Mouse (Mus musculus) hindbrain, postnatal 0 days (tissue): ENCODE data around the gene Kcnj14. TPM values are rescaled to one million over a fixed set of nuclear protein-coding genes. Genes with fewer than 3 reads are reported as not detected.
A peak's percentile ranks its signal among the peaks of the same experiment; 100 is the strongest.

Source experiments
- ATAC-seq: fragments of 200-750 bp; cut with Nextera tagmentation; 2 replicates; pipeline ENCODE4 v1.8.0; 2017; ENCODE audit warnings: mild to moderate bottlenecking, moderate TSS enrichment, moderate library complexity
- DNase-seq: peaks from one replicate; pipeline ENCODE4 v3.0.0-alpha.2; 2015; ENCODE audit warnings: low spot score
- H3K27ac ChIP-seq: fragments of 300-500 bp; sonication (generic); 2 replicates; pipeline ENCODE4 v1.5.1; 2014; ENCODE audit warnings: mild to moderate bottlenecking
- H3K27me3 ChIP-seq: fragments of 300-500 bp; sonication (generic); 2 replicates; pipeline ENCODE4 v1.6.1; 2014; ENCODE audit warnings: low read length, mixed read lengths; ENCODE audit not compliant: insufficient read depth
- H3K36me3 ChIP-seq: fragments of 300-500 bp; sonication (generic); 2 replicates; pipeline ENCODE4 v1.6.1; 2014; ENCODE audit warnings: low read length, mixed read lengths; ENCODE audit not compliant: insufficient read depth
- H3K4me1 ChIP-seq: fragments of 300-500 bp; sonication (generic); 2 replicates; pipeline ENCODE4 v1.6.1; 2014; ENCODE audit warnings: antibody characterized with exemption, low read length, mixed read lengths; ENCODE audit not compliant: insufficient read depth
- H3K4me2 ChIP-seq: fragments of 300-500 bp; sonication (generic); 2 replicates; pipeline ENCODE4 v1.6.1; 2014; ENCODE audit warnings: low read depth, mild to moderate bottlenecking, low read length, moderate library complexity, mixed read lengths
- H3K4me3 ChIP-seq: fragments of 300-500 bp; sonication (generic); 2 replicates; pipeline ENCODE4 v1.5.1; 2014; ENCODE audit warnings: low read length
- H3K9ac ChIP-seq: fragments of 300-500 bp; sonication (generic); replicated peaks from 2 replicates; pipeline ENCODE4 v1.6.1; 2014; ENCODE audit warnings: mild to moderate bottlenecking, low read length, moderate library complexity, mixed read lengths
- H3K9me3 ChIP-seq: fragments of 300-500 bp; sonication (generic); 2 replicates; pipeline ENCODE4 v1.6.1; 2016; ENCODE audit warnings: low read length, mixed read lengths
- CTCF ChIP-seq: IDR thresholded peaks from 2 replicates; pipeline ENCODE4 v1.5.1; 2016; ENCODE audit warnings: antibody characterized with exemption, control low read depth, low read depth
- WGBS: fragments of 180-500 bp; shearing (Covaris S2); extraction: QIAGEN DNeasy Blood & Tissue Kit; methylation state at CpG from one replicate; pipeline ENCODE4 v1.1.7; 2014; 5-methylcytosine and 5-hydroxymethylcytosine counted together
- polyA plus RNA-seq: library from polyadenylated mRNA; unstranded; fragments of >200 nt; fragmentation: Nextera tagmentation; extraction: Ambion mirVana; gene quantifications from 2 replicates; pipeline ENCODE4 v1.2.1, GENCODE M21; 2015
- total RNA-seq: library from RNA; depleted of rRNA; stranded (reverse); fragments of >200 nt; gene quantifications from 2 replicates; pipeline ENCODE4 v1.2.3, GENCODE M21; 2014

The Kcnj14 gene
- total and polyA plus RNA-seq, 2 experiments from 2014 or later: 0.89 to 1.4 TPM

GRCm38 (mm10) chr7:45832428-45832827, 7.8 kb upstream of the Kcnj14 start:
- WGBS: 16% methylated on average over 29 of the region's 30 CpGs
- H3K4me2 ChIP-seq: peak overlapping the region; percentile 36; the same call in 1 of the 2 replicates
- H3K4me1 ChIP-seq: 0 out of 2 replicates have a peak, but pooled peaks cover 4% of the 10 kb centered on the region
- H3K27ac ChIP-seq: no peak overlapping the region; the same call in 1 of the 2 replicates
- no peak for ATAC-seq
- peaks cover 12% of the 10 kb centered on the region for H3K36me3 ChIP-seq
- H3K9ac ChIP-seq: no peak overlapping the region
- DNase-seq: no peak
- no peaks in the 10 kb centered on the region for H3K9me3 ChIP-seq
- peak overlapping the region; percentile 20; the same call in 1 of the 2 replicates for H3K4me3 ChIP-seq
- peaks cover 21% of the 10 kb centered on the region for H3K27me3 ChIP-seq
- no peak for TF ChIP-seq CTCF

DNA sequence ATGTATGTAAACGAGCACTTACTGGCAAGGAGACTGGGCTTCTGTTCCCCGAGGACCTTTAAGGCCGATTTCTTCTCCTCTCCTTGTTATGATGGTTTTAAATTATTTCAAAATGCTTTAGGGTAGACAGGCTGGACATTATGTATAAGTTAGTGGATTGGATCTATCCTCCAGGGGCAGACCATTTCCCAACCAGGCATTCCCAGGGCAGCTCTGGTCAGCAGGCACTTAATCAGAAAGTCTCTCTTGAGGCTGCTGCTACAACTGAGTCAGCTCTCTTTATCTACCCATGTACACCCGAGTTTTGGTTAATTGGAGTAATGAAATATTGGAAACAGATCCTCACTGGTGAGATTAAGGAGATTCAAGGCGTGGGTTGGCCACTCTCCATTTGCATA, 6.5 kb upstream of the Kcnj14 start:
- H3K27ac ChIP-seq: peak overlapping the region; percentile 74
- H3K9ac ChIP-seq: peak overlapping the region; percentile 57
- DNase-seq (no peak), ATAC-seq (peak; percentile 10; the same call in 1 of the 2 replicates)
- H3K9me3 ChIP-seq: no peaks in the 10 kb centered on the region
- no peak for TF ChIP-seq CTCF
- 0 out of 2 replicates have a peak, but pooled peaks cover 4% of the 10 kb centered on the region for H3K4me1 ChIP-seq
- H3K4me2 ChIP-seq: peak overlapping the region; percentile 90
- peak overlapping the region; percentile 70 for H3K4me3 ChIP-seq
- WGBS: 21% methylated on average over 5 of the region's 5 CpGs
- H3K27me3 ChIP-seq: peaks cover 21% of the 10 kb centered on the region
- H3K36me3 ChIP-seq: peaks cover 24% of the 10 kb centered on the region

GRCm38 (mm10) chr7:45830427-45831127, 6.0 kb upstream of the Kcnj14 start, which contains the start of gene Grwd1:
Grwd1 (minus strand) TSS chr7:45830944.
- peak within 1 kb of the TSS; percentile 74 for H3K27ac ChIP-seq
- peaks cover 19% of the 10 kb centered on the region for H3K27me3 ChIP-seq
- DNase-seq: peak; percentile 96
- no peaks in the 10 kb centered on the region for H3K9me3 ChIP-seq
- H3K4me1 ChIP-seq: 0 out of 2 replicates have a peak, but pooled peaks cover 4% of the 10 kb centered on the region
- H3K9ac ChIP-seq: peak within 1 kb of the TSS; percentile 57
- WGBS: under 1% methylated on average over 35 of the region's 35 CpGs
- TF ChIP-seq CTCF: no peak
- H3K36me3 ChIP-seq: peaks cover 30% of the 10 kb centered on the region
- H3K4me3 ChIP-seq: peak within 1 kb of the TSS; percentile 70
- ATAC-seq: peak; percentile 93
- H3K4me2 ChIP-seq: peak within 1 kb of the TSS; percentile 90

GRCm38 (mm10) chr7:45826631-45827030, 2.0 kb upstream of the Kcnj14 start:
- ATAC-seq (no peak), DNase-seq (no peak)
- H3K27ac ChIP-seq: no peak overlapping the region
- no peak overlapping the region for H3K4me3 ChIP-seq
- no peak for TF ChIP-seq CTCF
- peaks cover 42% of the 10 kb centered on the region for H3K36me3 ChIP-seq
- 89% methylated on average over 7 of the region's 7 CpGs for whole genome bisulfite sequencing
- 0 out of 2 replicates have a peak, but pooled peaks cover 4% of the 10 kb centered on the region for H3K4me1 ChIP-seq
- no peak overlapping the region for H3K9ac ChIP-seq
- H3K9me3 ChIP-seq: no peaks in the 10 kb centered on the region
- no peak overlapping the region for H3K4me2 ChIP-seq
- no peaks in the 10 kb centered on the region for H3K27me3 ChIP-seq

DNA sequence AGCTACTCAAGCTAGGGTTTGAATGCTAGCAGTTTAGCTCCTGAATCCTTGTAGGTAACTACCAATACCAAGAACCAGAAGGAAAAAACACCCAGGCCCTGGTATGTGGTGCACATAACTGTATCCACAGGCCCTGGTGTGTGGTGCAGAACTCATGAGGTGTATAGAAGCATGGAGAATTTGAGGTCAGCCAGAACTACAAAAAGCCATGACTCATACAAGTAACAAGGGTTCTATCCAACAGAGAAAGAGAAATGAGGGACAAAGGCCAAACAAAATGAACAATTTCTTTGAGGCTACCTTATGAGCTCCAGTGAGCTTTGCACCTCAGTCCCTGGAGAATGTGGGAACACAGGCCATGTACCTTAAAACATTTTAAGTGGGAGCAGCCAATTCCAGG, 3.7 kb downstream of the Kcnj14 start:
- Histone ChIP-seq H3K27me3 (no peaks in the 10 kb centered on the region), H3K4me1 (0 out of 2 replicates have a peak, but pooled peaks cover 1% of the 10 kb centered on the region), H3K27ac (no peak overlapping the region), H3K9me3 (no peaks in the 10 kb centered on the region), H3K9ac (no peak overlapping the region), H3K4me3 (no peak overlapping the region), H3K4me2 (no peak overlapping the region), H3K36me3 (peaks cover 16% of the 10 kb centered on the region)
- no peak for TF ChIP-seq CTCF
- ATAC-seq (no peak), DNase-seq (no peak)

GRCm38 (mm10) chr7:45819843-45820242, 4.7 kb downstream of the Kcnj14 start:
- TF ChIP-seq CTCF: no peak
- peaks cover 12% of the 10 kb centered on the region for H3K4me1 ChIP-seq
- H3K27me3 ChIP-seq: no peaks in the 10 kb centered on the region
- H3K9me3 ChIP-seq: no peaks in the 10 kb centered on the region
- H3K4me3 ChIP-seq: no peak overlapping the region
- ATAC-seq (no peak), DNase-seq (no peak)
- H3K27ac ChIP-seq: no peak overlapping the region
- 12% methylated on average over 25 of the region's 25 CpGs for WGBS
- peaks cover 8% of the 10 kb centered on the region; the same call in 1 of the 2 replicates for H3K36me3 ChIP-seq
- peak overlapping the region; percentile 23; the same call in 1 of the 2 replicates for H3K4me2 ChIP-seq
- no peak overlapping the region for H3K9ac ChIP-seq

- Histone ChIP-seq H3K9me3 (no peaks in the 10 kb centered on the region), H3K4me3 (no peak overlapping the region), H3K27me3 (no peaks in the 10 kb centered on the region), H3K4me1 (peaks cover 24% of the 10 kb centered on the region), H3K27ac (peak overlapping the region; percentile 62; the same call in 1 of the 2 replicates), H3K9ac (no peak overlapping the region), H3K4me2 (no peak overlapping the region), H3K36me3 (peaks cover 16% of the 10 kb centered on the region)
- DNase-seq (no peak), ATAC-seq (no peak)
- WGBS: 52% methylated on average over 2 of the region's 2 CpGs
- no peak for TF ChIP-seq CTCF
Measured at GRCm38 (mm10) chr7:45815984-45816351, 8.6 kb downstream of the Kcnj14 start.
